Mouse (Mus musculus) thymus, adult 2 months (tissue): ENCODE results near the gene Fgd4. TPM values are rescaled to one million over a fixed set of nuclear protein-coding genes. Genes with fewer than 3 reads are reported as not detected.

Source experiments
- DNase-seq: peaks from one replicate; pipeline ENCODE4 v3.0.0; 2021
- H3K27ac ChIP-seq: fragments of 200-500 bp; 2 replicates; pipeline ENCODE4 v1.5.1; 2012; ENCODE audit warnings: low read length, control low read depth; ENCODE audit not compliant: control insufficient read depth, insufficient read depth
- H3K27me3 ChIP-seq: fragments of 200-500 bp; 2 replicates; pipeline ENCODE4 v1.6.1; 2012; ENCODE audit warnings: mild to moderate bottlenecking, low read length, moderate library complexity, mixed read lengths; ENCODE audit not compliant: control insufficient read depth, insufficient read depth
- H3K36me3 ChIP-seq: fragments of 200-500 bp; 2 replicates; pipeline ENCODE4 v1.6.1; 2012; ENCODE audit warnings: mild to moderate bottlenecking, low read length, moderate library complexity; ENCODE audit not compliant: control insufficient read depth, insufficient read depth
- H3K4me1 ChIP-seq: fragments of 200-500 bp; replicated peaks from 2 replicates; pipeline ENCODE4 v1.6.1; 2012; ENCODE audit warnings: low read length; ENCODE audit not compliant: control insufficient read depth, insufficient read depth
- H3K4me3 ChIP-seq: fragments of 200-500 bp; 2 replicates; pipeline ENCODE4 v1.5.1; 2012; ENCODE audit warnings: mild to moderate bottlenecking, low read length, control low read depth, moderate library complexity; ENCODE audit not compliant: control insufficient read depth, insufficient read depth
- CTCF ChIP-seq: fragments of 200-500 bp; IDR thresholded peaks from 2 replicates; pipeline ENCODE4 v1.5.1; 2012; ENCODE audit warnings: mild to moderate bottlenecking, control low read depth, low read length, moderate library complexity, borderline replicate concordance; ENCODE audit not compliant: control insufficient read depth, poor library complexity, insufficient read depth; ENCODE audit errors: extremely low read depth
- POLR2A ChIP-seq: fragments of 200-500 bp; IDR thresholded peaks from 2 replicates; pipeline ENCODE4 v1.6.1; 2012; ENCODE audit warnings: mild to moderate bottlenecking, low read length, control low read depth, moderate library complexity; ENCODE audit not compliant: control insufficient read depth, poor library complexity, insufficient read depth; ENCODE audit errors: extremely low read depth
- WGBS: fragments of 180-500 bp; shearing (Covaris S2); methylation state at CpG from one replicate; pipeline ENCODE4 v1.1.7; 2018; 5-methylcytosine and 5-hydroxymethylcytosine counted together
- polyA plus RNA-seq: library from polyadenylated mRNA; depleted of rRNA; stranded (reverse); fragments of >200 nt; gene quantifications from 2 replicates; pipeline ENCODE4 v1.2.3, GENCODE M21; 2012

Gene Fgd4
- polyA plus RNA-seq, 1 experiment: 0.98 TPM

- H3K4me3 ChIP-seq: no peak overlapping the region
- H3K4me1 ChIP-seq: no peaks in the 10 kb centered on the region
- 82% methylated on average over 4 of the region's 4 CpGs for WGBS
- peak; percentile 61 for DNase-seq
- no peak for TF ChIP-seq POLR2A
- TF ChIP-seq CTCF: no peak
- no peak overlapping the region for H3K27ac ChIP-seq
- H3K36me3 ChIP-seq: no peaks in the 10 kb centered on the region
- H3K27me3 ChIP-seq: no peaks in the 10 kb centered on the region
Measured at GRCm38 (mm10) chr16:16584409-16585032, 15.8 kb downstream of the Fgd4 start.

- H3K36me3 ChIP-seq: no peaks in the 10 kb centered on the region
- no peak for DNase-seq
- H3K27me3 ChIP-seq: no peaks in the 10 kb centered on the region
- H3K27ac ChIP-seq: no peak overlapping the region
- no peaks in the 10 kb centered on the region for H3K4me1 ChIP-seq
- TF ChIP-seq CTCF: no peak
- no peak for TF ChIP-seq POLR2A
- no peak overlapping the region for H3K4me3 ChIP-seq
Measured at GRCm38 (mm10) chr16:16576556-16576955, 23.8 kb downstream of the Fgd4 start.

GRCm38 (mm10) chr16:16574508-16574907, 25.8 kb downstream of the Fgd4 start:
- H3K36me3 ChIP-seq: no peaks in the 10 kb centered on the region
- H3K27ac ChIP-seq: no peak overlapping the region
- H3K4me1 ChIP-seq: no peaks in the 10 kb centered on the region
- DNase-seq: no peak
- no peaks in the 10 kb centered on the region for H3K27me3 ChIP-seq
- TF ChIP-seq CTCF (no peak), POLR2A (no peak)
- H3K4me3 ChIP-seq: no peak overlapping the region

GRCm38 (mm10) chr16:16573167-16573566, 27.2 kb downstream of the Fgd4 start:
- no peak for DNase-seq
- WGBS: 95% methylated on average over 1 of the region's 1 CpGs

GRCm38 (mm10) chr16:16571356-16571755, 29.0 kb downstream of the Fgd4 start:
- H3K36me3 ChIP-seq: no peaks in the 10 kb centered on the region
- H3K4me3 ChIP-seq: no peak overlapping the region
- no peak overlapping the region for H3K27ac ChIP-seq
- no peaks in the 10 kb centered on the region for H3K27me3 ChIP-seq
- 89% methylated on average over 3 of the region's 3 CpGs for WGBS
- no peaks in the 10 kb centered on the region for H3K4me1 ChIP-seq
- TF ChIP-seq CTCF (no peak), POLR2A (no peak)
- no peak for DNase-seq

More at GRCm38 (mm10) chr16:16573167-16573566, 27.2 kb downstream of the Fgd4 start:
- Histone ChIP-seq H3K36me3 (no peaks in the 10 kb centered on the region), H3K4me1 (no peaks in the 10 kb centered on the region), H3K27me3 (no peaks in the 10 kb centered on the region), H3K27ac (no peak overlapping the region), H3K4me3 (no peak overlapping the region)
- no peak for TF ChIP-seq CTCF
- no peak for TF ChIP-seq POLR2A

GRCm38 (mm10) chr16:16566786-16567185, 33.6 kb downstream of the Fgd4 start:
- DNase-seq: no peak
- TF ChIP-seq POLR2A: no peak
- TF ChIP-seq CTCF: no peak
- Histone ChIP-seq H3K4me1 (no peaks in the 10 kb centered on the region), H3K27ac (no peak overlapping the region), H3K36me3 (no peaks in the 10 kb centered on the region), H3K4me3 (no peak overlapping the region), H3K27me3 (no peaks in the 10 kb centered on the region)
- WGBS: 90% methylated on average over 1 of the region's 1 CpGs

- no peaks in the 10 kb centered on the region for H3K4me1 ChIP-seq
- no peak for DNase-seq
- TF ChIP-seq POLR2A (no peak), CTCF (no peak)
- no peak overlapping the region for H3K4me3 ChIP-seq
- no peaks in the 10 kb centered on the region for H3K36me3 ChIP-seq
- WGBS: 93% methylated on average over 5 of the region's 5 CpGs
- no peak overlapping the region for H3K27ac ChIP-seq
- no peaks in the 10 kb centered on the region for H3K27me3 ChIP-seq
Measured at GRCm38 (mm10) chr16:16566215-16566614, 34.1 kb downstream of the Fgd4 start.
